Mouse (Mus musculus): Measurements from ENCODE around the gene Lpar5.

- no peak for TF ChIP-seq CTCF (IDR thresholded peaks at IDR 0.05; ENCODE audit: low read depth, low read length)
- TF ChIP-seq POLR2A (IDR thresholded peaks at IDR 0.05; ENCODE audit: insufficient read depth, low read length) = no peak
Observed at GRCm38 (mm10) chr6:125094843-125095242, 27.1 kb downstream of the Lpar5 start.
